Mouse (Mus musculus) embryonic facial prominence, embryonic 14.5 days (tissue): ENCODE measurements around the gene Mpl. TPM values are rescaled to one million over a fixed set of nuclear protein-coding genes. Genes with fewer than 3 reads are reported as not detected.

Source experiments
- ATAC-seq: fragments of 200-750 bp; cut with Nextera tagmentation; 2 replicates; pipeline ENCODE4 v1.8.0; 2017; ENCODE audit warnings: low read depth, moderate number of reproducible peaks, moderate TSS enrichment
- DNase-seq: peaks from one replicate; pipeline ENCODE4 v3.0.0-alpha.2; 2015; ENCODE audit warnings: low spot score
- H3K27ac ChIP-seq: fragments of 300-500 bp; sonication (generic); replicated peaks from 2 replicates; pipeline ENCODE4 v1.5.1; 2014; ENCODE audit warnings: low read depth, mild to moderate bottlenecking, low read length, moderate library complexity
- H3K27me3 ChIP-seq: fragments of 300-500 bp; sonication (generic); replicated peaks from 2 replicates; pipeline ENCODE4 v1.6.1; 2014; ENCODE audit warnings: low read length; ENCODE audit not compliant: control insufficient read depth, insufficient read depth
- H3K36me3 ChIP-seq: fragments of 300-500 bp; sonication (generic); 2 replicates; pipeline ENCODE4 v1.6.1; 2014; ENCODE audit warnings: low read length, mixed read lengths; ENCODE audit not compliant: control insufficient read depth, insufficient read depth
- H3K4me1 ChIP-seq: fragments of 300-500 bp; sonication (generic); 2 replicates; pipeline ENCODE4 v1.6.1; 2014; ENCODE audit warnings: antibody characterized with exemption, low read length; ENCODE audit not compliant: control insufficient read depth, insufficient read depth
- H3K4me2 ChIP-seq: fragments of 300-500 bp; sonication (generic); 2 replicates; pipeline ENCODE4 v1.6.1; 2014; ENCODE audit warnings: low read depth, mild to moderate bottlenecking, low read length, moderate library complexity, mixed read lengths
- H3K4me3 ChIP-seq: fragments of 300-500 bp; sonication (generic); 2 replicates; pipeline ENCODE4 v1.5.1; 2014; ENCODE audit warnings: low read depth, mild to moderate bottlenecking, low read length
- H3K9ac ChIP-seq: fragments of 300-500 bp; sonication (generic); 2 replicates; pipeline ENCODE4 v1.6.1; 2014; ENCODE audit warnings: low read depth, mild to moderate bottlenecking, low read length, moderate library complexity, mixed read lengths
- H3K9me3 ChIP-seq: fragments of 300-500 bp; sonication (generic); 2 replicates; pipeline ENCODE4 v1.6.1; 2016; ENCODE audit warnings: low read length; ENCODE audit not compliant: control insufficient read depth
- WGBS: fragments of 180-500 bp; shearing (Covaris S2); extraction: QIAGEN DNeasy Blood & Tissue Kit; methylation state at CpG from one replicate; pipeline ENCODE4 v1.1.7; 2014; 5-methylcytosine and 5-hydroxymethylcytosine counted together
- polyA plus RNA-seq: library from polyadenylated mRNA; unstranded; fragments of >200 nt; fragmentation: Nextera tagmentation; extraction: Ambion mirVana; gene quantifications from 2 replicates; pipeline ENCODE4 v1.2.1, GENCODE M21; 2014

Mpl gene
- 0.45 and 0.48 TPM in 2 replicates for polyA plus RNA-seq

DNA sequence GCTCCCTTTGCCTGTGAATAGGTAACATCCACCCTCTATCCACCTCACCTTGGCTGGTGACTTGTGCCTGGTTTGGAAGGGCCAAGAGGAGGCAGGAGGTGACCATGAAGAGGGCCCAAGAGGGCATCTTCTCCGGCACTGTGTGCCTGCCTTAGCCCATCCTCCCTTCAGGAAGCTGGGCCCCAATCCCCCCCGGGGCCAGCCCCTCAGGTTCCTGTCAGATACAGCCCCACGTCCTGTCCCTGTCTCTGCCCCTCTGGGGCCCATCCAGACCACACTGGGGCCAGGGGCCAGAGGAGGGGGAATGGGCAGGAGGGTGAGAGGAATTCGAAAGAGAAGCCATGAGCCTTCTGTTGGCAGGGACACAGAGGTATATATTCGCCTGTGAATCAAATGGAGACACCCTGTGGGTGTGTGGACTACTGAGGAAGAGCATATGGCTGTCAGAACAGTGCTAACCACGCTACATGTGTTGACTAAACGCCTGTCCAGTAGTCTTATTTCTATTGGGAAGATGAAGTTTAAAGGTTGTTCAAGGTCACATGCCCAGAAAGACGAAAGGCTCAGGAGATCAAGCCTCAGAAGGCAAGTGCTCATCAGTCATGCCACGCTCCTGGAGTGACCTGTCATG lies at the start of gene Mpl:
TSS of gene Mpl (minus strand) at position 169 of the 631 bp plus-strand sequence.
- H3K4me1 ChIP-seq, result no peaks in the 10 kb centered on the region
- no peak within 1 kb of the TSS for H3K9ac ChIP-seq
- WGBS, result 66% methylated on average over 9 of the region's 9 CpGs
- ATAC-seq (no peak), DNase-seq (no peak)
- H3K27me3 ChIP-seq, result no peaks in the 10 kb centered on the region
- no peak within 1 kb of the TSS for H3K4me3 ChIP-seq
- H3K9me3 ChIP-seq, result no peaks in the 10 kb centered on the region
- no peak within 1 kb of the TSS for H3K27ac ChIP-seq
- H3K36me3 ChIP-seq, result no peaks in the 10 kb centered on the region
- H3K4me2 ChIP-seq, result no peak within 1 kb of the TSS

DNA sequence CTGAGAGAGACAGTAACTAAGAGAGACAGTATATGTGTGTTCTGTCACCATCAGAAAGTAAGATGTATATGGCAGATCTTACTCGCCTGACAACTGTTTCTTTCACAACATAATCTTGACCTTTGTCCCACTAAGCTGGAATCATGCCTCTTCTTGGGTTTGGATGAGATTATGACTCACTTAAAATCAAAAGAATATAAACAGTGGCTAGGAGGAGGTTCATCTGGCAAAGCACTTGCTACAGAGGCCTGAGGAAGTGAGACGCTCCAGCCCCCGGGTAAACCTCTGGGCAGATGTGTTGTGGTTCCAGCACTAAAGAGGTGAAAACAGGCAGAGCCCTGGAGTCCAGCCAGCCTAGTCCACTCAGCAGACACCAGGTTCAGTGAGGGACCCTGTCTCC lies 48.2 kb upstream of the Mpl start:
- no peaks in the 10 kb centered on the region for H3K36me3 ChIP-seq
- no peak overlapping the region for H3K9ac ChIP-seq
- no peak overlapping the region for H3K4me2 ChIP-seq
- no peak overlapping the region for H3K4me3 ChIP-seq
- WGBS, result 50% methylated on average over 3 of the region's 3 CpGs
- H3K4me1 ChIP-seq, result no peaks in the 10 kb centered on the region
- H3K27ac ChIP-seq, result no peak overlapping the region
- DNase-seq, result no peak
- no peak for ATAC-seq
- no peaks in the 10 kb centered on the region for H3K27me3 ChIP-seq
- no peaks in the 10 kb centered on the region for H3K9me3 ChIP-seq

DNA sequence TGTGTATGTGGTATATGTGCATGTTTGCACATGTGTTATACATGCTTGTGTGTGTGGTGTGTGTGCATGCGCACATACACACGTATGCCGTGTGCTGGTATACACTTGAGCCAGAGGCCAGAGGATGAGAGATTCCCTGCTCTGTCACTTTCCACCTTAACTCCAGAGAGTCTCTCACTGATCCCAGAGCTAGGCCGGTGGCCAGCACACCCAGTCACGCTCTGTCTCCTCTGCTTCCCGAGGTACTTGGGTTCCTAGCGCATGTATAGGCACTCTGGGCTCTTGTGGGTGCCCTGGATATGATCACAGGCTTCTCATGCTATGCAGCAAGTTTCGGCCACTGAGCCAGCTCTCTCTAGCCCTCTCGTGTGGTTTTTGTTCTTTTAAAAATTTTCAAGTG lies 43.5 kb upstream of the Mpl start:
- Histone ChIP-seq H3K27me3 (no peaks in the 10 kb centered on the region), H3K36me3 (no peaks in the 10 kb centered on the region), H3K4me3 (no peak overlapping the region), H3K4me1 (no peaks in the 10 kb centered on the region), H3K4me2 (no peak overlapping the region), H3K9ac (no peak overlapping the region), H3K27ac (no peak overlapping the region), H3K9me3 (no peaks in the 10 kb centered on the region)
- ATAC-seq, result no peak
- 73% methylated on average over 9 of the region's 9 CpGs for WGBS
- no peak for DNase-seq

DNA sequence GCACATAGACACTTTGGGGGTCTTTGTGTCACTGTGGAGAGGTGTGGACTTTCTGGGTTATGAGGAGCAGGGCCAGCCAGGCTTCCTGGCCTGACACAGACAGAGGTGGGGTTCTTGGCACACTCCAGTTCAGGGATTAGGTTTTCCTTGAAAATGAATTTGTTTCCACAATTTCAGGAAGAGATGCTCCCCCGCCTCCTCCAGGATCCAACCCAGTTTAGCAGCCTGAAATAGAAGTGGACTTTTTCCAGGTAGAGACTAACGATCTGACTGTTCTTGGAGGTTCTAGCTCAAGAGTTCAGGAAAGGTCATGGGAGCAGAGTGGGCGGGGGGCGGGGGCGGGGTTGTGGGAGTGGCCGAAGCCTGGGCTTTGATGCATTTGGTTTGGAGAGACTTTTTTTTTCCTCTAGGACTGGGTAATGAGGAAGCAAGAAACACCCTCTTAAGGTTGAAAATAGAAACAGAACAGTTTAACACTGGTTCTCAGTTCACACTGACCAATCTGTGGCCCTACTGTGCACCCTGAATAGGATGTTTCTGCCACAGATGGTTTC lies 42.9 kb upstream of the Mpl start:
- ATAC-seq, result no peak
- Histone ChIP-seq H3K4me3 (no peak overlapping the region), H3K27ac (no peak overlapping the region), H3K9ac (no peak overlapping the region), H3K27me3 (no peaks in the 10 kb centered on the region), H3K36me3 (no peaks in the 10 kb centered on the region), H3K4me2 (no peak overlapping the region), H3K4me1 (no peaks in the 10 kb centered on the region), H3K9me3 (no peaks in the 10 kb centered on the region)
- DNase-seq, result no peak
- 50% methylated on average over 6 of the region's 6 CpGs for WGBS

DNA sequence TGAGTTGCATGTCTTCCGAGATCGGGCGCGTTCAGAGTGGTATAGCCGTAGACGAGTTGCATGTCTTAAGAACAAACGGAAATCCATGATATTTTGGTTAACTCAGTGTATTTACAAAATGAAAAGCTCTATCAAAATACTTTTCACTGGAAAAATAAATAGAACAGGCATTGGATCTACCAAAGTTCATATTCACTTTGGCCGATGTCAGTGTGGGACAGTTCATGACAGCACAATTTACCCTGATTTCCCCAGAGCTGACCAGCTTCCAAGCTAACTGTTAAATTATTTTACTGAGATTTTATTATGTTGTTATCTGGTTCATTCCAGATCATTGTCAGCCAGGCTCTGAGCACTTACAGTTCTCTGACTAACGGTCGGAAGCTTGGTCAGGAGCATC lies 33.1 kb upstream of the Mpl start:
- Histone ChIP-seq H3K4me1 (no peaks in the 10 kb centered on the region), H3K36me3 (no peaks in the 10 kb centered on the region), H3K9ac (no peak overlapping the region), H3K4me2 (no peak overlapping the region), H3K27me3 (no peaks in the 10 kb centered on the region), H3K4me3 (no peak overlapping the region), H3K27ac (no peak overlapping the region), H3K9me3 (no peaks in the 10 kb centered on the region)
- ATAC-seq (no peak), DNase-seq (no peak)
- 88% methylated on average over 10 of the region's 10 CpGs for WGBS

DNA sequence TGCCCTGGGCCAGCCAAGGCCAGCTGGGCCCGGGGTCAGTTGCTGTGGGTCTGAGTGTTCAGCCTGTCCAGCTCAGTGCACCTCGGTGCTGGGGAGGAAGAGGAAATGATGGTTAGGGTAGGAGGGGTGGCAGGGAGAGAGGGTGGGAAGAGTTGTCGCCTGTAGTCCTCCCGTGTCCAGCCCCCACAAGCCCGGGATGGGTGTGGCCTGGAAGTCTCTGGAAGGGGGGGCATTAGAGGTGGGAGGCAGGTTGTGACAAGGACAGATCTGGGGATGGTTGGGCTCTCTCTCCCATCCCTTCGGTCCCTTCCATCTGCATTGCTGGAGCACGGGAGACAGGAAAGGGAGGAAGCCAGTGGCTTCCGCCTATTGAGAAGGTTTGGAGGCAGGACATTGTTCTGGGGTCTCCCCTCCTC lies 32.4 kb upstream of the Mpl start, which contains the start of gene Tie1:
TSS of gene Tie1 (minus strand) at position 345 of the 416 bp plus-strand sequence.
- Histone ChIP-seq H3K9ac (no peak within 1 kb of the TSS), H3K9me3 (no peaks in the 10 kb centered on the region), H3K4me1 (no peaks in the 10 kb centered on the region), H3K36me3 (no peaks in the 10 kb centered on the region), H3K4me3 (peak within 1 kb of the TSS; percentile 7; the same call in 1 of the 2 replicates), H3K27me3 (no peaks in the 10 kb centered on the region), H3K27ac (no peak within 1 kb of the TSS), H3K4me2 (peak within 1 kb of the TSS; percentile 14; the same call in 1 of the 2 replicates)
- 0 out of 2 replicates have a peak, but pooled peaks have one; percentile 37 for ATAC-seq
- DNase-seq, result peak; percentile 50
- 84% methylated on average over 8 of the region's 8 CpGs for WGBS

DNA sequence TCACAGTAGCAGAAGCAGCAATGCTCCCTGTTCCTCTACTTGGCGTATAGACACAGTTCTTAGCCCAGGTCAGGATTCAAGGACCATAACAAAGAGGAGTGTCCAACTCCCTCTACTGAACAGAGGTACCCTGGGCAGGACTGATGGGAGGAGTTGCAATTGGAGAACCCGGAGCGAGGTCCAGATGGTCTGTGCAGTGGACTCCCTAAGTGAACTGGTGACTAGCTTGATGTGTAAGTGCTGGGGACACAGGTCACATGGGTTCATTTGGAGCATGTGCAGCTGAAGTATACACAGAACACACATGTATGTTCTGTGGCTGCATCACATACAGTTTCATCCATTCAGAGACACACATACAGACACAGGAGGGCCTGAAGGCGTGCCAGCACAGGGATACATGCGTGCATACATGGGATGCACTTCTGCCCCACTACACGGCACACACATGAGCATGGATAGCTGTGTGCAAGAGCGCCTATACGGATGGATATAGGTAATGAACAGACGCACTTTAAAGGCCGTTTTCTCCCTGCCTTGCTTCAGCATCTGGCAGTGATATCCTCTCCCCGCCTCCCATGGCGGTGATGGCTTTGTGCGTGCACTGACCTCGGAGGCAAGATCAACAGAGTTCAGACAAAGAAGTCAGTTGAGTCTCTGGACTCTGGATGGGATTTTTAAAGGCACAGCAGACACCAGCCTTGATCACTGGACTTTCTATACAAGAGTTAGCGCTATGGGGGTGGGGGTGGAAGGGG lies 19.6 kb upstream of the Mpl start:
- WGBS, result 38% methylated on average over 15 of the region's 15 CpGs
- no peaks in the 10 kb centered on the region for H3K36me3 ChIP-seq
- H3K4me1 ChIP-seq, result no peaks in the 10 kb centered on the region
- H3K27ac ChIP-seq, result no peak overlapping the region
- DNase-seq (no peak), ATAC-seq (no peak)
- no peak overlapping the region for H3K4me2 ChIP-seq
- no peaks in the 10 kb centered on the region for H3K9me3 ChIP-seq
- H3K4me3 ChIP-seq, result no peak overlapping the region
- no peak overlapping the region for H3K9ac ChIP-seq
- H3K27me3 ChIP-seq, result no peaks in the 10 kb centered on the region

DNA sequence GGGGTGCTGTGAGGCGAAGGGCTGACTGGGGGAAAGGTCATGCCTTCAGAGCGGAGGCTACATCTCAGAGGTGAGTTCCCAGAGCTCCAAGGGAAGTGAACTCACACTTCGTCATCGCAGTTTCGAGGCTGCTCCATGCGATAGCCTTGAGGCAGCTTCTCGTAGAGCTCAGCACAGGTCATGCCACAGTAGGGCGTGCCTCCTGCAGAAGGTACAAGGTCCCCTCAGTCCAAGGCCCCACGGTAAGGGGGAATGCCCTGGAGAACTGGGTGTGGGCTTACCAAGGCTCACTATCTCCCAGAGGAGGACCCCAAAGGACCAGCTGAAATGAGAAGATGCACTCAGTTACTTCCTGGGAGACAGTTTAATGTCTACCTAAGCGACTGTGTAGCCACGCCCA lies 15.4 kb upstream of the Mpl start:
- no peak overlapping the region for H3K4me3 ChIP-seq
- H3K27me3 ChIP-seq, result no peaks in the 10 kb centered on the region
- 84% methylated on average over 11 of the region's 11 CpGs for WGBS
- H3K9me3 ChIP-seq, result no peaks in the 10 kb centered on the region
- H3K27ac ChIP-seq, result no peak overlapping the region
- no peaks in the 10 kb centered on the region for H3K36me3 ChIP-seq
- ATAC-seq, result no peak
- H3K4me1 ChIP-seq, result no peaks in the 10 kb centered on the region
- no peak overlapping the region for H3K4me2 ChIP-seq
- DNase-seq, result no peak
- H3K9ac ChIP-seq, result no peak overlapping the region
